ENCODE assay signal across 26 mouse cellular contexts in the genomic region with DNA sequence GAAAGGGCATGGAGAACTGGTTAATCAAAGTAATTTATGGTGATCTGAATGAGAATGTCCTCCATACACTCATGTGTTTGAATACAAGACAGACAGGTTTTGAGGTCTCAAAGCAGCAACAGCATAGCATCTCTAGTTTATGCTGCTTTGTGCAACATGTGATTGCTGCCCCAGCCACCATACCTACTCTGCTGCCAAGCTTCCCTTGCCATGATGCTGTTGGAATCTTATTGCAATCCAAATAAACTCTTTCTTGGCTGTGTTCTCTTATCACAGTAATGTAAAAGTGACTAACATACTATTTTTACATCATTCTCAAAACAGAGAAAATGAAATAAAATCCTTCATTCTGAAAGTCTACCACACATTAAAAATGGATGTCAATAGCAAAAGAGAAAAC.
DNase-seq lines count a peak whose midpoint lies in the region; ATAC-seq and TF ChIP-seq lines count a peak whose summit lies in the region.
"Had no signal": no experiment of that assay in that cellular context is flagged by ENCODE, and none has a peak within 500 bp of the region (broad histone marks: within the 10 kb centered on the region; RNA-seq: fewer than 3 reads in every experiment).

No protein-coding gene starts in this region.

- intact Hi-C loops in left cerebral cortex, adult 2 months (cut with DNase I): no loop called here

- no peak overlapping the region for H3K27ac ChIP-seq in forebrain, embryonic 14.5 days (ENCODE audit: low read depth, low read length)
- H3K27ac ChIP-seq in forebrain, embryonic 10.5 days: no peak overlapping the region
- no peak overlapping the region for H3K27ac ChIP-seq in forebrain, postnatal 0 days (ENCODE audit: low read depth, low read length)
- no peak overlapping the region for H3K27ac ChIP-seq in forebrain, embryonic 11.5 days (ENCODE audit: low read depth, low read length)
- H3K27ac ChIP-seq in midbrain, embryonic 16.5 days (ENCODE audit: low read length): peak overlapping the region; percentile 47; the same call in 1 of the 2 replicates
- H3K27ac ChIP-seq in midbrain, embryonic 11.5 days (ENCODE audit: low read depth, low read length): no peak overlapping the region
- no peak overlapping the region for H3K27ac ChIP-seq in left cerebral cortex, adult 2 months
- H3K27ac ChIP-seq: embryonic facial prominence, embryonic 12.5 days; embryonic facial prominence, embryonic 15.5 days; heart, embryonic 15.5 days; hindbrain, embryonic 10.5 days; hindbrain, embryonic 13.5 days; intestine, embryonic 15.5 days had no signal

- H3K9ac ChIP-seq in forebrain, embryonic 14.5 days (ENCODE audit: low read length): no peak overlapping the region
- H3K9ac ChIP-seq in forebrain, postnatal 0 days: no peak overlapping the region
- H3K9ac ChIP-seq in forebrain, embryonic 11.5 days (ENCODE audit: low read length): no peak overlapping the region
- H3K9ac ChIP-seq in midbrain, embryonic 16.5 days (ENCODE audit: low read depth, low read length): no peak overlapping the region
- H3K9ac ChIP-seq in midbrain, embryonic 11.5 days (ENCODE audit: low read length): no peak overlapping the region
- H3K9ac ChIP-seq: embryonic facial prominence, embryonic 12.5 days; embryonic facial prominence, embryonic 15.5 days; heart, embryonic 12.5 days; heart, embryonic 15.5 days; hindbrain, embryonic 13.5 days; intestine, embryonic 15.5 days had no signal

- TF ChIP-seq POLR2A in brain, embryonic 14.5 days (IDR thresholded peaks at IDR 0.05; ENCODE audit: borderline replicate concordance, extremely low read depth, insufficient read depth, insufficient read length, poor library complexity, severe bottlenecking): no peak

- TF ChIP-seq CTCF in forebrain, postnatal 0 days (IDR thresholded peaks at IDR 0.05; ENCODE audit: low read depth): no peak
- no peak for TF ChIP-seq CTCF in brain, embryonic 14.5 days (IDR thresholded peaks at IDR 0.05; ENCODE audit: borderline replicate concordance, extremely low read depth, insufficient read depth, insufficient read length)
- no peak for TF ChIP-seq CTCF in left cerebral cortex, adult 2 months (IDR thresholded peaks at IDR 0.05)

- H3K9me3 ChIP-seq in forebrain, embryonic 14.5 days (replicated peaks; ENCODE audit: control insufficient read depth, low read length): no peaks in the 10 kb centered on the region
- H3K9me3 ChIP-seq in forebrain, embryonic 10.5 days: no peaks in the 10 kb centered on the region
- no peaks in the 10 kb centered on the region for H3K9me3 ChIP-seq in forebrain, postnatal 0 days (ENCODE audit: low read length)
- no peaks in the 10 kb centered on the region for H3K9me3 ChIP-seq in forebrain, embryonic 11.5 days (ENCODE audit: control insufficient read depth, low read length)
- H3K9me3 ChIP-seq in midbrain, embryonic 16.5 days (replicated peaks; ENCODE audit: control insufficient read depth, low read length, poor library complexity, severe bottlenecking): no peaks in the 10 kb centered on the region
- H3K9me3 ChIP-seq in midbrain, embryonic 11.5 days (ENCODE audit: control insufficient read depth, low read length): no peaks in the 10 kb centered on the region
- H3K9me3 ChIP-seq: embryonic facial prominence, embryonic 12.5 days; embryonic facial prominence, embryonic 15.5 days; heart, embryonic 12.5 days; heart, embryonic 15.5 days; hindbrain, embryonic 10.5 days; hindbrain, embryonic 13.5 days; intestine, embryonic 15.5 days had no signal

- no peak overlapping the region for H3K4me3 ChIP-seq in forebrain, embryonic 14.5 days (ENCODE audit: low read depth, low read length)
- no peak overlapping the region for H3K4me3 ChIP-seq in forebrain, embryonic 10.5 days
- H3K4me3 ChIP-seq in forebrain, postnatal 0 days (ENCODE audit: low read depth, low read length): no peak overlapping the region
- no peak overlapping the region for H3K4me3 ChIP-seq in forebrain, embryonic 11.5 days (ENCODE audit: low read depth, low read length)
- no peak overlapping the region for H3K4me3 ChIP-seq in midbrain, embryonic 16.5 days (ENCODE audit: low read depth, low read length)
- no peak overlapping the region for H3K4me3 ChIP-seq in midbrain, embryonic 11.5 days (ENCODE audit: low read depth, low read length)
- H3K4me3 ChIP-seq in left cerebral cortex, adult 2 months: no peak overlapping the region
- H3K4me3 ChIP-seq: embryonic facial prominence, embryonic 12.5 days; embryonic facial prominence, embryonic 15.5 days; heart, embryonic 12.5 days; heart, embryonic 15.5 days; hindbrain, embryonic 10.5 days; hindbrain, embryonic 13.5 days; intestine, embryonic 15.5 days had no signal

- no peak for ATAC-seq in forebrain, embryonic 14.5 days
- peak; percentile 72 for ATAC-seq in forebrain, postnatal 0 days
- no peak for ATAC-seq in forebrain, embryonic 11.5 days (replicated peaks; ENCODE audit: low FRiP score)
- ATAC-seq in midbrain, embryonic 16.5 days: no peak
- no peak for ATAC-seq in midbrain, embryonic 11.5 days (ENCODE audit: low FRiP score)
- ATAC-seq: hindbrain, embryonic 16.5 days; intestine, embryonic 15.5 days; Patski had no signal

- no peak overlapping the region for H3K4me2 ChIP-seq in forebrain, embryonic 14.5 days (ENCODE audit: low read length)
- H3K4me2 ChIP-seq in forebrain, postnatal 0 days (ENCODE audit: low read depth): no peak overlapping the region
- no peak overlapping the region for H3K4me2 ChIP-seq in forebrain, embryonic 11.5 days (ENCODE audit: low read depth, low read length, severe bottlenecking)
- H3K4me2 ChIP-seq in midbrain, embryonic 16.5 days (ENCODE audit: low read length): no peak overlapping the region
- no peak overlapping the region for H3K4me2 ChIP-seq in midbrain, embryonic 11.5 days
- H3K4me2 ChIP-seq: embryonic facial prominence, embryonic 12.5 days; embryonic facial prominence, embryonic 15.5 days; heart, embryonic 12.5 days; heart, embryonic 15.5 days; hindbrain, embryonic 13.5 days; intestine, embryonic 15.5 days had no signal

- no peaks in the 10 kb centered on the region for H3K36me3 ChIP-seq in forebrain, embryonic 14.5 days (ENCODE audit: control insufficient read depth, insufficient read depth, low read length)
- H3K36me3 ChIP-seq in forebrain, embryonic 10.5 days (replicated peaks): no peaks in the 10 kb centered on the region
- no peaks in the 10 kb centered on the region for H3K36me3 ChIP-seq in forebrain, postnatal 0 days (ENCODE audit: insufficient read depth)
- no peaks in the 10 kb centered on the region for H3K36me3 ChIP-seq in forebrain, embryonic 11.5 days (ENCODE audit: control insufficient read depth, insufficient read depth, low read length)
- no peaks in the 10 kb centered on the region for H3K36me3 ChIP-seq in midbrain, embryonic 16.5 days (ENCODE audit: control insufficient read depth, insufficient read depth, low read length)
- H3K36me3 ChIP-seq in midbrain, embryonic 11.5 days (ENCODE audit: control insufficient read depth, insufficient read depth, low read length): no peaks in the 10 kb centered on the region
- H3K36me3 ChIP-seq: embryonic facial prominence, embryonic 12.5 days; embryonic facial prominence, embryonic 15.5 days; heart, embryonic 12.5 days; heart, embryonic 15.5 days; hindbrain, embryonic 10.5 days; hindbrain, embryonic 13.5 days; intestine, embryonic 15.5 days had no signal

- no peaks in the 10 kb centered on the region for H3K27me3 ChIP-seq in forebrain, embryonic 14.5 days (replicated peaks; ENCODE audit: control insufficient read depth, insufficient read depth, low read length)
- no peaks in the 10 kb centered on the region for H3K27me3 ChIP-seq in forebrain, embryonic 10.5 days (ENCODE audit: poor library complexity, severe bottlenecking)
- no peaks in the 10 kb centered on the region for H3K27me3 ChIP-seq in forebrain, postnatal 0 days (ENCODE audit: insufficient read depth, low read length)
- H3K27me3 ChIP-seq in forebrain, embryonic 11.5 days (ENCODE audit: control insufficient read depth, insufficient read depth, low read length): no peaks in the 10 kb centered on the region
- no peaks in the 10 kb centered on the region for H3K27me3 ChIP-seq in midbrain, embryonic 16.5 days (ENCODE audit: control insufficient read depth, insufficient read depth, low read depth, low read length)
- no peaks in the 10 kb centered on the region for H3K27me3 ChIP-seq in midbrain, embryonic 11.5 days (ENCODE audit: control insufficient read depth, insufficient read depth, low read length)
- H3K27me3 ChIP-seq: embryonic facial prominence, embryonic 12.5 days; embryonic facial prominence, embryonic 15.5 days; heart, embryonic 12.5 days; heart, embryonic 15.5 days; hindbrain, embryonic 13.5 days; intestine, embryonic 15.5 days had no signal

- DNase-seq in forebrain, embryonic 14.5 days (ENCODE audit: low spot score): peak; percentile 22
- no peak for DNase-seq in forebrain, embryonic 10.5 days (ENCODE audit: extremely low spot score, low spot score)
- peak; percentile 54 for DNase-seq in forebrain, postnatal 0 days
- no peak for DNase-seq in forebrain, embryonic 11.5 days (ENCODE audit: low spot score)
- DNase-seq in midbrain, embryonic 11.5 days (ENCODE audit: low spot score, missing footprints): no peak
- peak; percentile 33 for DNase-seq in brain, embryonic 14.5 days (ENCODE audit: low read depth)
- no peak for DNase-seq in left cerebral cortex, adult 2 months (ENCODE audit: extremely low spot score in 1 of 2, low spot score in 2 of 2)
- DNase-seq: adrenal gland, postnatal 14 days; cerebellum, adult 2 months; cerebellum, adult 9-11 months; cerebellum, postnatal 25 days; gastrocnemius, postnatal 25 days; heart, adult 18-20 months; heart, postnatal 10 days; heart, postnatal 36 days; kidney, adult 11 months had no signal

- H3K4me1 ChIP-seq in forebrain, embryonic 14.5 days (ENCODE audit: control insufficient read depth, insufficient read depth, low read length): no peaks in the 10 kb centered on the region
- H3K4me1 ChIP-seq in forebrain, embryonic 10.5 days: no peaks in the 10 kb centered on the region; the same call in 1 of the 2 replicates
- peaks cover 5% of the 10 kb centered on the region; the same call in 1 of the 2 replicates for H3K4me1 ChIP-seq in forebrain, postnatal 0 days (ENCODE audit: insufficient read depth)
- no peaks in the 10 kb centered on the region for H3K4me1 ChIP-seq in forebrain, embryonic 11.5 days (replicated peaks; ENCODE audit: control insufficient read depth, insufficient read depth, low read length)
- no peaks in the 10 kb centered on the region for H3K4me1 ChIP-seq in midbrain, embryonic 16.5 days (ENCODE audit: control insufficient read depth, insufficient read depth, low read length)
- H3K4me1 ChIP-seq in midbrain, embryonic 11.5 days (ENCODE audit: control insufficient read depth, insufficient read depth, low read length): no peaks in the 10 kb centered on the region
- H3K4me1 ChIP-seq: embryonic facial prominence, embryonic 12.5 days; embryonic facial prominence, embryonic 15.5 days; heart, embryonic 12.5 days; heart, embryonic 15.5 days; hindbrain, embryonic 10.5 days; hindbrain, embryonic 13.5 days; intestine, embryonic 15.5 days had no signal

Comparison
In these comparisons a context has a peak if more than half of its experiments do, and no peak if none do; other contexts are left out.
1. DNase-seq: peak in forebrain, embryonic 14.5 days (single experiment), forebrain, postnatal 0 days (single experiment) and brain, embryonic 14.5 days (single experiment); none in forebrain, embryonic 10.5 days (single experiment), forebrain, embryonic 11.5 days (single experiment), midbrain, embryonic 11.5 days (single experiment) and left cerebral cortex, adult 2 months (0 of 2).